ENCODE assay signal across 27 mouse cellular contexts in the genomic region with DNA sequence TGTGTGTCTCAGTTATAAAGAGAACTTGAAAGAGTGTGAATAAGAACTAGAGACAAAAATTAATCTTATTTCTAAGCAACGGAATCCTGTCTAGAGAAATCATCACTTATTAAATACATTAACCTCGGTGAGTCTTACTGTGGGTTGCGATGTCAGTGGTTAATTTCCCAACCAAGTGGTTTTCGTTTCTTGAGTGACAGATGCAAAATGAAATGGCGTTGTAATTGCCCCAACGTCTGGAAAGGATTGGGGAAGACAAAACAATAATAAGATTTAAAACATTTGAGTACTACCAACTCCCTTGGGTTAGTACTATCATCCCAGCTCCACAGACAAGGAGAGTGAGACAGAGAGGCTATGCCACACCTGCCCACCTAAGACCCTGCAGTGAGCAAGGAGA. TPM values are rescaled to one million over a fixed set of nuclear protein-coding genes. Genes with fewer than 3 reads are reported as not detected.
DNase-seq lines count a peak whose midpoint lies in the region; ATAC-seq and TF ChIP-seq lines count a peak whose summit lies in the region.
"Had no signal": no experiment of that assay in that cellular context is flagged by ENCODE, and none has a peak within 500 bp of the region (broad histone marks: within the 10 kb centered on the region; RNA-seq: fewer than 3 reads in every experiment).

No protein-coding gene starts in this region.

- DNase-seq in midbrain, embryonic 11.5 days (ENCODE audit: low spot score, missing footprints): peak; percentile 54
- no peak for DNase-seq in testis, postnatal 14 days (ENCODE audit: low spot score)
- DNase-seq in lung, postnatal 4 days: no peak
- DNase-seq: adrenal gland, postnatal 10 days; adrenal gland, postnatal 25 days; B cell, adult 2 months; cerebellum, adult 11-12 months; cerebellum, adult 2 months; cerebellum, adult 9-10 months; cerebellum, postnatal 10 days; cerebellum, postnatal 25 days had no signal

- no peaks in the 10 kb centered on the region for H3K27me3 ChIP-seq in midbrain, embryonic 11.5 days (ENCODE audit: control insufficient read depth, insufficient read depth, low read length)
- no peaks in the 10 kb centered on the region for H3K27me3 ChIP-seq in midbrain, embryonic 15.5 days (replicated peaks)
- H3K27me3 ChIP-seq: embryonic facial prominence, embryonic 12.5 days; forebrain, embryonic 12.5 days; Patski had no signal

- H3K4me2 ChIP-seq in midbrain, embryonic 11.5 days: no peak overlapping the region
- H3K4me2 ChIP-seq in midbrain, embryonic 15.5 days: no peak overlapping the region
- H3K4me2 ChIP-seq: embryonic facial prominence, embryonic 12.5 days; forebrain, embryonic 12.5 days had no signal

- H3K9ac ChIP-seq in midbrain, embryonic 11.5 days (ENCODE audit: low read length): no peak overlapping the region
- no peak overlapping the region for H3K9ac ChIP-seq in midbrain, embryonic 15.5 days
- H3K9ac ChIP-seq: embryonic facial prominence, embryonic 12.5 days; forebrain, embryonic 12.5 days had no signal

- no peak overlapping the region for H3K4me3 ChIP-seq in midbrain, embryonic 11.5 days (ENCODE audit: low read depth, low read length)
- no peak overlapping the region for H3K4me3 ChIP-seq in midbrain, embryonic 15.5 days
- no peak overlapping the region for H3K4me3 ChIP-seq in bone marrow, adult 2 months (replicated peaks; ENCODE audit: control insufficient read depth, low read depth, low read length)
- H3K4me3 ChIP-seq: embryonic facial prominence, embryonic 10.5 days; embryonic facial prominence, embryonic 12.5 days; erythroblast, embryonic 14.5 days; forebrain, embryonic 10.5 days; forebrain, embryonic 12.5 days had no signal

- no peak overlapping the region for H3K27ac ChIP-seq in midbrain, embryonic 11.5 days (ENCODE audit: low read depth, low read length)
- no peak overlapping the region for H3K27ac ChIP-seq in midbrain, embryonic 15.5 days
- peak overlapping the region; percentile 59; the same call in 1 of the 2 replicates for H3K27ac ChIP-seq in bone marrow, adult 2 months (ENCODE audit: control insufficient read depth, insufficient read depth, low read depth, low read length, poor library complexity)
- H3K27ac ChIP-seq: embryonic facial prominence, embryonic 10.5 days; embryonic facial prominence, embryonic 12.5 days; forebrain, embryonic 10.5 days; forebrain, embryonic 12.5 days had no signal

- H3K9me3 ChIP-seq in midbrain, embryonic 11.5 days (ENCODE audit: control insufficient read depth, low read length): no peaks in the 10 kb centered on the region
- H3K9me3 ChIP-seq in midbrain, embryonic 15.5 days: no peaks in the 10 kb centered on the region
- H3K9me3 ChIP-seq: embryonic facial prominence, embryonic 10.5 days; forebrain, embryonic 10.5 days; forebrain, embryonic 12.5 days had no signal

- 77% methylated on average over 6 of the region's 6 CpGs for WGBS in midbrain, embryonic 11.5 days
- 71% methylated on average over 6 of the region's 6 CpGs for WGBS in midbrain, embryonic 15.5 days
- WGBS in bone marrow, adult 2 months: 35% methylated on average over 6 of the region's 6 CpGs

- TF ChIP-seq CTCF in bone marrow, adult 2 months (IDR thresholded peaks at IDR 0.05; ENCODE audit: control insufficient read depth, insufficient read depth, low read length): no peak

- H3K36me3 ChIP-seq in midbrain, embryonic 11.5 days (ENCODE audit: control insufficient read depth, insufficient read depth, low read length): no peaks in the 10 kb centered on the region
- no peaks in the 10 kb centered on the region for H3K36me3 ChIP-seq in midbrain, embryonic 15.5 days (replicated peaks)
- H3K36me3 ChIP-seq: embryonic facial prominence, embryonic 10.5 days; embryonic facial prominence, embryonic 12.5 days; forebrain, embryonic 10.5 days; forebrain, embryonic 12.5 days; G1E had no signal

- no peaks in the 10 kb centered on the region; the same call in 1 of the 2 replicates for H3K4me1 ChIP-seq in midbrain, embryonic 11.5 days (ENCODE audit: control insufficient read depth, insufficient read depth, low read length)
- peaks cover 6% of the 10 kb centered on the region; the same call in 1 of the 2 replicates for H3K4me1 ChIP-seq in midbrain, embryonic 15.5 days
- H3K4me1 ChIP-seq in bone marrow, adult 2 months (ENCODE audit: control insufficient read depth, insufficient read depth, low read length): peaks cover 2% of the 10 kb centered on the region; the same call in 1 of the 2 replicates
- H3K4me1 ChIP-seq: embryonic facial prominence, embryonic 12.5 days; forebrain, embryonic 10.5 days had no signal

- no peak for ATAC-seq in midbrain, embryonic 11.5 days (ENCODE audit: low FRiP score)
- ATAC-seq in midbrain, embryonic 15.5 days (replicated peaks): no peak
- peak; percentile 63 for ATAC-seq in megakaryocyte, adult 5-6 weeks (ENCODE audit: poor library complexity, severe bottlenecking)
- ATAC-seq in erythroblast, adult 5-6 weeks (replicated peaks; ENCODE audit: low FRiP score, poor library complexity, severe bottlenecking): no peak
- ATAC-seq: activated CD4-positive, CD25-positive, alpha-beta regulatory T cell, adult 4 months; CD4-positive, CD25-positive, alpha-beta regulatory T cell, adult 4 months; forebrain, embryonic 14.5 days; forebrain, embryonic 16.5 days; Patski had no signal

- TF ChIP-seq POLR2A in bone marrow, adult 2 months (IDR thresholded peaks at IDR 0.05; ENCODE audit: borderline replicate concordance, control insufficient read depth, low read depth, low read length): no peak

RNA-seq across cellular contexts. Expression of a gene that starts 9.0 kb away (rescaled TPM):
- polyA plus RNA-seq in midbrain, embryonic 11.5 days (2014; fragmentation: Nextera tagmentation; extraction: Ambion mirVana): 0.57 and 0.79 TPM in 2 replicates
- polyA plus RNA-seq in midbrain, embryonic 15.5 days (2015; fragmentation: Nextera tagmentation; extraction: Ambion mirVana): 0.17 and 0.45 TPM in 2 replicates
- polyA plus RNA-seq in bone marrow, adult 2 months (2011; ENCODE audit: insufficient read depth, insufficient read length, low replicate concordance, missing spikeins): 1.0 and 1.6 TPM in 2 replicates
- 7.9 and 9.1 TPM in 2 replicates for total RNA-seq in megakaryocyte, adult 5-6 weeks (2015)
- 5.8 and 8.6 TPM in 2 replicates for total RNA-seq in megakaryocyte, adult 5-6 weeks (2017)
- total RNA-seq in erythroblast, adult 5-6 weeks (2015; ENCODE audit: low replicate concordance): 2.7 TPM in 1 of 2 replicates, not detected in the other
- 0.85 TPM in 1 of 2 replicates, not detected in the other for total RNA-seq in erythroblast, adult 5-6 weeks (2017; ENCODE audit: low replicate concordance)
- total RNA-seq: CH12.LX had no signal
- polyA plus RNA-seq: erythroblast, embryonic 14.5 days; G1E; Patski had no signal
